Mouse (Mus musculus) forebrain, embryonic 11.5 days (tissue): ENCODE results near the gene Prss2. TPM values are rescaled to one million over a fixed set of nuclear protein-coding genes. Genes with fewer than 3 reads are reported as not detected.

ENCODE experiments used
- ATAC-seq: fragments of 200-750 bp; cut with Nextera tagmentation; replicated peaks from 2 replicates; pipeline ENCODE4 v1.8.0; 2017; ENCODE audit warnings: moderate TSS enrichment; ENCODE audit not compliant: low FRiP score
- DNase-seq: peaks from one replicate; pipeline ENCODE4 v3.0.0-alpha.2; 2017; ENCODE audit warnings: low spot score
- H3K27ac ChIP-seq: fragments of 300-500 bp; sonication (generic); 2 replicates; pipeline ENCODE4 v1.5.1; 2014; ENCODE audit warnings: low read depth, low read length
- H3K27me3 ChIP-seq: fragments of 300-500 bp; sonication (generic); 2 replicates; pipeline ENCODE4 v1.6.1; 2014; ENCODE audit warnings: mild to moderate bottlenecking, low read length, mixed read lengths; ENCODE audit not compliant: control insufficient read depth, insufficient read depth
- H3K36me3 ChIP-seq: fragments of 300-500 bp; sonication (generic); 2 replicates; pipeline ENCODE4 v1.6.1; 2014; ENCODE audit warnings: mild to moderate bottlenecking, low read length, moderate library complexity, mixed read lengths; ENCODE audit not compliant: control insufficient read depth, insufficient read depth
- H3K4me1 ChIP-seq: fragments of 300-500 bp; sonication (generic); replicated peaks from 2 replicates; pipeline ENCODE4 v1.6.1; 2014; ENCODE audit warnings: low read length, mixed read lengths; ENCODE audit not compliant: control insufficient read depth, insufficient read depth
- H3K4me2 ChIP-seq: fragments of 300-500 bp; sonication (generic); 2 replicates; pipeline ENCODE4 v1.6.1; 2014; ENCODE audit warnings: low read depth, mild to moderate bottlenecking, low read length, moderate library complexity, mixed read lengths; ENCODE audit not compliant: severe bottlenecking
- H3K4me3 ChIP-seq: fragments of 300-500 bp; sonication (generic); 2 replicates; pipeline ENCODE4 v1.5.1; 2014; ENCODE audit warnings: low read depth, low read length
- H3K9ac ChIP-seq: fragments of 300-500 bp; sonication (generic); 2 replicates; pipeline ENCODE4 v1.6.1; 2014; ENCODE audit warnings: low read length
- H3K9me3 ChIP-seq: fragments of 300-500 bp; sonication (generic); 2 replicates; pipeline ENCODE4 v1.6.1; 2016; ENCODE audit warnings: low read length, mixed read lengths; ENCODE audit not compliant: control insufficient read depth
- WGBS: fragments of 180-500 bp; shearing (Covaris S2); extraction: QIAGEN DNeasy Blood & Tissue Kit; methylation state at CpG from one replicate; pipeline ENCODE4 v1.1.7; 2014; 5-methylcytosine and 5-hydroxymethylcytosine counted together
- polyA plus RNA-seq: library from polyadenylated mRNA; unstranded; fragments of >200 nt; fragmentation: Nextera tagmentation; extraction: Ambion mirVana; gene quantifications from 2 replicates; pipeline ENCODE4 v1.2.1, GENCODE M21; 2014

The Prss2 gene
- polyA plus RNA-seq, 1 experiment from 2014 or later = not detected

DNA sequence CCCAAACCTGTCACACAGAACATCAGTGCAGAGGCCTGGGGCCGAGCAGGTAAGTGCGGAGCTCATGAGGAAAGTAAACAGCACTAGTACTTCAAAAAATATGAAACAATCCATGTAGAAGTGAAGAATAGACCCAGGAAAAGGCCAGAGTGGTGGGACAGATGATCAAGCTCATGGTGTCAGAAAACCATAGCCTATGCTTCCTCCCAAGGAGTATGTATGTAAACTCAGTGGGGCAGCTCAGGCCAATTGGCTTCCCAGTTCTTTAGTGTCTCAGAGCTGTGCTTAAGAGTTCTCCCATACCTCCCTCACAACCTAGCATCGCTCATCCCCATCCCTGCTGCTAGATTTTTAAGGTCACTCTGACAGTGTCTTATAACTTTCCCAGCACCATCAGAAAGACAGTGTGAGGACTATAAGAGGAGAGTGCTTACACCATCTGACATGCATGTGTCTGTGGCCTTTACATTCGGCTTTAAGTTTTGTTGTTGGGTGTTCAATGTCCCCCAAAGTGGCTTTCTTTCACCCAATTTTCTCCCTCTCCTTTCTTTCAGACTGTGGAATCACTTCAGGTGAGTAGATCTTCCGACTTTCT lies 25.6 kb downstream of the Prss2 start:
- no peaks in the 10 kb centered on the region for H3K27me3 ChIP-seq
- H3K4me1 ChIP-seq = peaks cover 2% of the 10 kb centered on the region; the same call in 1 of the 2 replicates
- WGBS = 87% methylated on average over 5 of the region's 5 CpGs
- H3K4me2 ChIP-seq = no peak overlapping the region
- H3K4me3 ChIP-seq = no peak overlapping the region
- no peak for DNase-seq
- H3K9ac ChIP-seq = no peak overlapping the region
- H3K27ac ChIP-seq = no peak overlapping the region
- no peak for ATAC-seq
- H3K36me3 ChIP-seq = no peaks in the 10 kb centered on the region
- no peaks in the 10 kb centered on the region for H3K9me3 ChIP-seq

DNA sequence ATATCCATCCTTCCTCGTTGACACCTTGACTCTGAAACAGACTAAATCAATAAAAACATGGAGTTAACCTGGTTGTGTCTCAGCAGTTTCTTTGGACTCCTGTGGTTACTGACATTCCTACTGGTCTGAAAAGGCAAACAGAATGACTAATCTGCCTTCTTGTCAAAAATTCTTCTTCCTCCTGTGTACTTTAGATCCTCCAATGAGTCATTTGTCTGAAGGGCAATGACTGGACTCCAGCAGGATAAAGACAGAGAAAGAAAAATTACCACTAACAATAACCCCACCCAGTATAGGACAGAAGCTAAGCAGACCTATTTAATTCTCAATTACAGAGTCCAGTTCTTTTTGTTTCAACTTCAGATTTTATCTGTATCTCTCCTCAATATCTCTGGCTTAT lies 26.7 kb downstream of the Prss2 start:
- H3K4me3 ChIP-seq = no peak overlapping the region
- H3K9me3 ChIP-seq = no peaks in the 10 kb centered on the region
- DNase-seq = no peak
- no peaks in the 10 kb centered on the region for H3K36me3 ChIP-seq
- no peak overlapping the region for H3K27ac ChIP-seq
- peaks cover 1% of the 10 kb centered on the region; the same call in 1 of the 2 replicates for H3K4me1 ChIP-seq
- ATAC-seq = no peak
- no peaks in the 10 kb centered on the region for H3K27me3 ChIP-seq
- WGBS = 73% methylated on average over 1 of the region's 1 CpGs
- H3K9ac ChIP-seq = no peak overlapping the region
- H3K4me2 ChIP-seq = no peak overlapping the region

DNA sequence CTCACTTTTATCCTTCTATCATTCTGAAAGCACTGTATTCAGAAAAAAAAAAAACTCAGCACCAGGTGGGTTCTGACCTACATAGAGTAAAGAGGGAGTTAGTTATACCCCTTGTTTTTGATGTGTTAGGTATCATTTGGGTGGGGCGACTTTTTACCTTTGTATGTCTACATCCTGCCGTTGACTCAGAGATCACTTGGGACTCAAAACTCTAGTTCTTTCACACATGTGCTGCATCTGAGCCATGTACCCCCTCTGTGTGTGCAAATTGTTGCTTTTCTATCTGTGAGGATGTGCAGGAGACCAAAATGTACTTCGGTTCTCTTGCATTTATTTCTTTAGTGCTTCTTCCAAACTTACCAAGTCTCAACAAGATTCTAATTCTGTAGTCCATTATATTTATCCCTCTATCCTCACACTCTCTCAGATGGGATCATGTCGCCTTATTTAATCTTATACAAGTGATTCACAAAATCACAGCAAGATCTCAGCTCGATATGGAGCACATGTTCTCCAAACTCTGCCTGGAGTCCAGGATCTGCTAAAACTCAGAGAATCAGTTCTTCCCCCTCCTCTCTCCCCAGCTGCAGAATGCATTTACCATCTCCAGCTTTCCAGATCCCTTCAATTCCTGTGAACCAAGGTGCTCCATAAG lies 31.9 kb downstream of the Prss2 start:
- DNase-seq (no peak), ATAC-seq (no peak)
- H3K27me3 ChIP-seq = no peaks in the 10 kb centered on the region
- 81% methylated on average over 5 of the region's 5 CpGs for WGBS
- no peak overlapping the region for H3K4me2 ChIP-seq
- no peaks in the 10 kb centered on the region for H3K9me3 ChIP-seq
- H3K36me3 ChIP-seq = no peaks in the 10 kb centered on the region
- no peak overlapping the region for H3K27ac ChIP-seq
- H3K4me1 ChIP-seq = no peaks in the 10 kb centered on the region
- H3K9ac ChIP-seq = no peak overlapping the region
- H3K4me3 ChIP-seq = no peak overlapping the region

DNA sequence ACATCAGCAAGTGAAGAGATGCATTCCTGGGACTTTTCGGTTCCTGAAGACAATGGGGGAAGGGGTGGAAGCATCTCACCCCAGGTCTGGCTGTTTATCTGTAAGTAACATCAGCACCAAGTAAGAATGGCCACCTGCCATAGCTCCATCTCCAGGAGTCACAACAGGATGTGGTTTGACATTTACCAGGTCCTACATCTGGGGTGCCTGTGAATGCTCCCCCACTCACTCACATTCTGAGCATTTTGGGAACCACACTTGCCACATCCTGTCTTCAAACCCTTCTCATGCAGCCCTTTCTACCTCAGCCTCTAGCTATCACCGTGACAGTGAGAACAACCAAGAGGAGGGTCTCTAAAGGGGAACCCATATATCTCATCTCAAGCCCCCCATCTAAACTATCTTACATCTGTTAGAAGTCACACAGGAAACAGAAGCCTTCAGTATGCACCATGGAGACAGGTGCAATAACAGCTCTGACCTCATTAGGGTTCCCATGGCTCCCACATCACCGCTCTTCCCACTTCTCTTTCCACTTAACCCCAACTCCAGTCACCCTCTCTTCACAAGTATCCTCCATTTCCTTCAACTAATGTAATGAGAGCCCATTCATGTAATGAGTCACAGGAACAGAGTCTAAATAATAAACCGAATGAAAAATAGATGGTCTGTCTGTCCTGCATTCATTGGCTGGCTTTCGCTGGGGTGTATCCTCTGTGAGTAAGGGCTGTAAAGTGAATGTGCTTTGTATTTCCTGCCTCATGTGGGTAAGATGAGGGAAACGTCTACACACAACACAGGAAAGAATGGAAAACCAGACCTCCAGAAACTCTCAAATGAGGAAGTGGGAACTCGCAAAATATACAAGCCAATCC lies 32.9 kb downstream of the Prss2 start:
- no peak for ATAC-seq
- 84% methylated on average over 7 of the region's 7 CpGs for WGBS
- no peak overlapping the region for H3K27ac ChIP-seq

DNA sequence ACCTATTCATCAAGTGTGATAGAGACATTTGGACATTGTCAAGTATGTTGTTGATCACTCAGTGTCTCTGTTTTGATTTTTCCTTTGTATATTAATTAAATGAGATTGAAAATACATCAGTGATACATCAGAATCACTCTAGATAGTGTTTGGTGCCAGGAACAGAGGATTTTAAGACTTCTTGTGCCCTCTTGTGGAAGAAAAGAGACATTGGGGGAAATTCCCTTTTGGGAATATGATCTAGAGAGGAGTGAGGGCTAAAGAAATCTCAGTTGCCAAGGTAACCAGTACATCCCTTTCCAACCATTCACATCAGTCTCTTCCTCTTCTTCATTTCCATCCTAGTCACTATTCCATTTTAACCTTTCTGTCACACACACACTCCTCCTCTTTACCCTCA lies 34.8 kb downstream of the Prss2 start:
- ATAC-seq = no peak
- Histone ChIP-seq H3K9me3 (no peaks in the 10 kb centered on the region), H3K4me3 (no peak overlapping the region), H3K27ac (no peak overlapping the region), H3K36me3 (no peaks in the 10 kb centered on the region), H3K4me2 (no peak overlapping the region), H3K27me3 (no peaks in the 10 kb centered on the region), H3K9ac (no peak overlapping the region), H3K4me1 (no peaks in the 10 kb centered on the region)
- no peak for DNase-seq

More for the DNA sequence above, 32.9 kb downstream of the Prss2 start:
- Histone ChIP-seq H3K9ac (no peak overlapping the region), H3K9me3 (no peaks in the 10 kb centered on the region), H3K36me3 (no peaks in the 10 kb centered on the region), H3K27me3 (no peaks in the 10 kb centered on the region), H3K4me3 (no peak overlapping the region), H3K4me2 (no peak overlapping the region), H3K4me1 (no peaks in the 10 kb centered on the region)
- DNase-seq = no peak

DNA sequence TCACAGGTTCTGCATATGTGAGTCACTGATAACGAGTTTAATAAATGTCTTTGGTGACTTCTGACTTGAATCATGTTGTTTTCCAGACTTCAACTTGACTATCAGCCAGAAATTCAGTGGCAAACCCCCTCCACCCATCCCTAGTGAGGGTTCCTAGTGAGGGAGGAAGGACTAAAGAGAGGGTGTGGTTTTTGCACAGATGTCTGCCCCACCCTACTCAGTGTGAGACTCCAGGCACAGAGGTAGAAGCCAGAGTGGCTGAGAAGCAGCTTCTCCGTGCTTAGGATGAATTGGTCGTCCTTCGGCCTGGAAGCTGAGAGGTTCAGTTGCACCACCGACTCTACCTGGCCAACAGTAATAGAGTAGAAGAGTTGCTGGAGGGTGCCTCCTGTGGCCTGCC lies 35.9 kb downstream of the Prss2 start:
- H3K9me3 ChIP-seq = no peaks in the 10 kb centered on the region
- no peaks in the 10 kb centered on the region for H3K36me3 ChIP-seq
- ATAC-seq (no peak), DNase-seq (no peak)
- no peak overlapping the region for H3K4me3 ChIP-seq
- H3K9ac ChIP-seq = no peak overlapping the region
- no peaks in the 10 kb centered on the region for H3K27me3 ChIP-seq
- no peak overlapping the region for H3K27ac ChIP-seq
- WGBS = 86% methylated on average over 5 of the region's 5 CpGs
- H3K4me1 ChIP-seq = no peaks in the 10 kb centered on the region
- no peak overlapping the region for H3K4me2 ChIP-seq

DNA sequence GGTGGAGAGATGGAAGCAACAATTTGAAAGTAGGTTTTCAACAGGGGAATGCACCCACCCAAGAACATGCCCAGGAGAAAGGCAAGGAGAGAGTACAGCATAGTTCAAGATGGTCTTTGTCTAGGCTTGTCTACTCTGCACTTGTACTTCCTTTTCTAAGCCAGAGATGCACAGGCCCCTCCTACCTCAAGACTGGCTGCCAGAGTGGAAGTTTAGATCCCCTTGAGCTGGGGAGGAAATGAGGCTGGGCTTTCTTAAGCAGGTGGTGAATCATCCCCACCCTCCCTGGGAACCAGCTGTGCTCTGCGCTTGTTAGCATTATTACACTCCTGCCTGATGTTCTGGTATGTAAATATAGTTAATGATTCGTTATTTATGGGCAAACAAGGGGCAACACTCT lies 36.7 kb downstream of the Prss2 start:
- WGBS = 74% methylated on average over 2 of the region's 2 CpGs
- DNase-seq (no peak), ATAC-seq (no peak)
- Histone ChIP-seq H3K27me3 (no peaks in the 10 kb centered on the region), H3K9ac (no peak overlapping the region), H3K9me3 (no peaks in the 10 kb centered on the region), H3K4me1 (no peaks in the 10 kb centered on the region), H3K4me3 (no peak overlapping the region), H3K4me2 (no peak overlapping the region), H3K27ac (no peak overlapping the region), H3K36me3 (no peaks in the 10 kb centered on the region)

DNA sequence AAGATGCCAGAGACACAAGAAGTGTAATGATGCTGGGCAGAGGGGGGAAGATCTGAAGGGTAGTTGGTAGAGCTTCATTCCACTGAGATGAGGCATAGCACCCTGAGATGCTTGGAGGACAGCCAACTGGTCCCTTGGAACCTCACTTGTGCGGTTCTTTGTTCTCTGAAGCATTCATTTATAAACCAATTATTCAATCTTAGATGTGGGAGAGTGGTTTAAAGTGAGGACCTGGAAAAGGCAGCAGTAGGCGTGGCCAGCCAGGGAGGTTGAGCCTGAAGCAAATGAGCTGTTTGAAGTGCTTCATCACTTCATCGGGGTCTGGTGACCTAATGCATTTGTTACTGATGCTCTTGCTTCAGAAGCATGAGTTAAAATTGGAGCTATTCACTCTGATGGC lies 37.7 kb downstream of the Prss2 start:
- 64% methylated on average over 3 of the region's 3 CpGs for WGBS
- Histone ChIP-seq H3K27ac (no peak overlapping the region), H3K4me3 (no peak overlapping the region), H3K4me2 (no peak overlapping the region), H3K4me1 (no peaks in the 10 kb centered on the region), H3K9ac (no peak overlapping the region), H3K9me3 (no peaks in the 10 kb centered on the region; the same call in 1 of the 2 replicates), H3K27me3 (no peaks in the 10 kb centered on the region), H3K36me3 (no peaks in the 10 kb centered on the region)
- ATAC-seq (no peak), DNase-seq (no peak)
